ENCODE assay signal across 10 mouse cellular contexts in genomic region chr4:136431376-136431693, GRCm38 (mm10). TPM values are rescaled to one million over a fixed set of nuclear protein-coding genes. Genes with fewer than 3 reads are reported as not detected.
DNase-seq lines count a peak whose midpoint lies in the region; ATAC-seq and TF ChIP-seq lines count a peak whose summit lies in the region.
"Had no signal": no experiment of that assay in that cellular context is flagged by ENCODE, and none has a peak within 500 bp of the region (broad histone marks: within the 10 kb centered on the region; RNA-seq: fewer than 3 reads in every experiment).

No protein-coding gene starts in this region.

- no peak overlapping the region for H3K4me2 ChIP-seq in neural tube, embryonic 15.5 days
- H3K4me2 ChIP-seq in embryonic facial prominence, embryonic 11.5 days (ENCODE audit: low read depth, low read length), result no peak overlapping the region
- H3K4me2 ChIP-seq: neural tube, embryonic 12.5 days had no signal

- peaks cover 4% of the 10 kb centered on the region; the same call in 1 of the 2 replicates for H3K27me3 ChIP-seq in neural tube, embryonic 15.5 days (replicated peaks)
- H3K27me3 ChIP-seq in embryonic facial prominence, embryonic 11.5 days (ENCODE audit: control insufficient read depth, insufficient read depth, low read length), result no peaks in the 10 kb centered on the region

- WGBS in neural tube, embryonic 15.5 days, result 0% methylated on average over 3 of the region's 3 CpGs
- WGBS in embryonic facial prominence, embryonic 11.5 days, result under 1% methylated on average over 3 of the region's 3 CpGs

- H3K27ac ChIP-seq in neural tube, embryonic 15.5 days (replicated peaks), result no peak overlapping the region
- no peak overlapping the region for H3K27ac ChIP-seq in embryonic facial prominence, embryonic 11.5 days (replicated peaks; ENCODE audit: low read depth, low read length)
- H3K27ac ChIP-seq in left cerebral cortex, adult 2 months, result no peak overlapping the region
- H3K27ac ChIP-seq: neural tube, embryonic 12.5 days had no signal

- DNase-seq in neural tube, embryonic 10.5 days (ENCODE audit: extremely low spot score, low spot score), result peak; percentile 72
- peak; percentile 29 for DNase-seq in adrenal gland, postnatal 25 days
- peak; percentile 88 for DNase-seq in embryonic facial prominence, embryonic 11.5 days (ENCODE audit: low spot score)
- DNase-seq in left cerebral cortex, adult 2 months (ENCODE audit: extremely low spot score in 1 of 2, low spot score in 2 of 2), result peak; percentile 32 to 37
- peak; percentile 90 for DNase-seq in mesoderm, embryonic 11.5 days (ENCODE audit: low read depth, low spot score)
- peak; percentile 66 for DNase-seq in thymus, postnatal 0 days (ENCODE audit: low spot score)

- H3K4me3 ChIP-seq in neural tube, embryonic 15.5 days (replicated peaks), result no peak overlapping the region
- no peak overlapping the region for H3K4me3 ChIP-seq in embryonic facial prominence, embryonic 11.5 days (ENCODE audit: low read depth, low read length)
- no peak overlapping the region for H3K4me3 ChIP-seq in left cerebral cortex, adult 2 months
- H3K4me3 ChIP-seq: erythroblast, embryonic 14.5 days; neural tube, embryonic 12.5 days had no signal

- no peak for ATAC-seq in neural tube, embryonic 15.5 days (ENCODE audit: low FRiP score)
- 0 out of 2 replicates have a peak, but pooled peaks have one; percentile 11 for ATAC-seq in embryonic facial prominence, embryonic 11.5 days (replicated peaks; ENCODE audit: insufficient number of reproducible peaks, low FRiP score, low TSS enrichment, low read depth)
- peak; percentile 64 to 76 for ATAC-seq in hematopoietic stem cell, adult 5-6 weeks (replicated peaks in 1 of 2; ENCODE audit: insufficient read depth in 1 of 2, low FRiP score in 2 of 2, low TSS enrichment in 1 of 2, low read depth in 1 of 2, poor library complexity in 2 of 2, severe bottlenecking in 2 of 2)

- TF ChIP-seq CTCF in left cerebral cortex, adult 2 months (IDR thresholded peaks at IDR 0.05), result peak; percentile 69

- H3K9ac ChIP-seq in neural tube, embryonic 15.5 days (replicated peaks), result no peak overlapping the region
- H3K9ac ChIP-seq in embryonic facial prominence, embryonic 11.5 days (replicated peaks; ENCODE audit: low read length), result no peak overlapping the region
- H3K9ac ChIP-seq: neural tube, embryonic 12.5 days had no signal

- no peaks in the 10 kb centered on the region for H3K9me3 ChIP-seq in neural tube, embryonic 15.5 days (replicated peaks)
- H3K9me3 ChIP-seq in embryonic facial prominence, embryonic 11.5 days (replicated peaks; ENCODE audit: control insufficient read depth, low read length), result no peaks in the 10 kb centered on the region
- H3K9me3 ChIP-seq: neural tube, embryonic 12.5 days had no signal

- H3K4me1 ChIP-seq in neural tube, embryonic 15.5 days, result peaks cover 15% of the 10 kb centered on the region
- H3K4me1 ChIP-seq in embryonic facial prominence, embryonic 11.5 days (ENCODE audit: control insufficient read depth, insufficient read depth, low read length), result no peaks in the 10 kb centered on the region; the same call in 1 of the 2 replicates

- no peaks in the 10 kb centered on the region for H3K36me3 ChIP-seq in neural tube, embryonic 15.5 days
- H3K36me3 ChIP-seq in embryonic facial prominence, embryonic 11.5 days (replicated peaks; ENCODE audit: control insufficient read depth, insufficient read depth, low read depth, low read length), result no peaks in the 10 kb centered on the region
- H3K36me3 ChIP-seq: neural tube, embryonic 12.5 days had no signal

- intact Hi-C loops in left cerebral cortex, adult 2 months (cut with DNase I), result loop anchor here (5.0 kb wide), 1 partner anchor 59 kb away; no protein-coding TSS in a partner anchor

RNA-seq across cellular contexts. Expression of gene Htr1d, which starts 8.0 kb away (rescaled TPM):
- polyA plus RNA-seq in neural tube, embryonic 15.5 days (2015; fragmentation: Nextera tagmentation; extraction: Ambion mirVana), result 2.5 and 3.9 TPM in 2 replicates
- total RNA-seq in adrenal gland, postnatal 25 days (2021), result not detected in 2 replicates
- polyA plus RNA-seq in embryonic facial prominence, embryonic 11.5 days (2014; fragmentation: Nextera tagmentation; extraction: Ambion mirVana), result 0.11 and 0.47 TPM in 2 replicates
- total RNA-seq in hematopoietic stem cell, adult 5-6 weeks (2017), result not detected in 2 replicates
- total RNA-seq in left cerebral cortex, adult 2 months (2021), result 1 to 10 TPM; 5.7 to 6.0 TPM
- polyA plus RNA-seq in thymus, postnatal 0 days (2015; fragmentation: Nextera tagmentation; extraction: Ambion mirVana), result not detected in 2 replicates
- polyA plus RNA-seq: erythroblast, embryonic 14.5 days had no signal

RNA-seq across cellular contexts. Expression of gene 6030445D17Rik, which starts 30.7 kb away (rescaled TPM):
- polyA plus RNA-seq in neural tube, embryonic 15.5 days (2015; fragmentation: Nextera tagmentation; extraction: Ambion mirVana), result 0.19 and 0.47 TPM in 2 replicates
- 0.30 and 0.71 TPM in 2 replicates for total RNA-seq in adrenal gland, postnatal 25 days (2021)
- 0.15 and 0.20 TPM in 2 replicates for polyA plus RNA-seq in embryonic facial prominence, embryonic 11.5 days (2014; fragmentation: Nextera tagmentation; extraction: Ambion mirVana)
- total RNA-seq in hematopoietic stem cell, adult 5-6 weeks (2017), result 1.6 TPM in 1 of 2 replicates, not detected in the other
- under 1 TPM; 0.32 to 0.51 TPM for total RNA-seq in left cerebral cortex, adult 2 months (2021)
- polyA plus RNA-seq in thymus, postnatal 0 days (2015; fragmentation: Nextera tagmentation; extraction: Ambion mirVana), result 0.16 and 0.21 TPM in 2 replicates
- polyA plus RNA-seq: erythroblast, embryonic 14.5 days had no signal

RNA-seq across cellular contexts. Expression of gene Luzp1, which starts 38.2 kb away (rescaled TPM):
- polyA plus RNA-seq in neural tube, embryonic 15.5 days (2015; fragmentation: Nextera tagmentation; extraction: Ambion mirVana), result 60.1 and 73.0 TPM in 2 replicates
- 30.6 and 37.2 TPM in 2 replicates for total RNA-seq in adrenal gland, postnatal 25 days (2021)
- polyA plus RNA-seq in embryonic facial prominence, embryonic 11.5 days (2014; fragmentation: Nextera tagmentation; extraction: Ambion mirVana), result 116 and 119 TPM in 2 replicates
- 7.6 and 8.9 TPM in 2 replicates for total RNA-seq in hematopoietic stem cell, adult 5-6 weeks (2017)
- 10 to 100 TPM; 82.0 to 88.2 TPM for total RNA-seq in left cerebral cortex, adult 2 months (2021)
- 34.0 and 36.0 TPM in 2 replicates for polyA plus RNA-seq in thymus, postnatal 0 days (2015; fragmentation: Nextera tagmentation; extraction: Ambion mirVana)

Comparison
In these comparisons a context has a peak if more than half of its experiments do, and no peak if none do; other contexts are left out.
1. DNase-seq: peak in every context shown above with its lines; median percentile 90 in mesoderm, embryonic 11.5 days; 88 in embryonic facial prominence, embryonic 11.5 days; 72 in neural tube, embryonic 10.5 days; 66 in thymus, postnatal 0 days; 34 in left cerebral cortex, adult 2 months; 29 in adrenal gland, postnatal 25 days.